Mouse (Mus musculus) neural tube, embryonic 15.5 days (tissue): ENCODE measurements at regions not wholly inside any gene's neighbourhood (a gene's known extent, or its start where the extent isn't known, plus 50 kb on each side); places are given as distances from the start of the nearest gene placed in this dataset.

Experiments used
- ATAC-seq: fragments of 200-750 bp; cut with Nextera tagmentation; 2 replicates; pipeline ENCODE4 v1.8.0; 2017; ENCODE audit warnings: mild to moderate bottlenecking, moderate TSS enrichment, moderate library complexity; ENCODE audit not compliant: low FRiP score
- H3K27ac ChIP-seq: fragments of 300-500 bp; sonication (generic); replicated peaks from 2 replicates; pipeline ENCODE4 v1.5.1; 2015; ENCODE audit warnings: mild to moderate bottlenecking, inconsistent platforms
- H3K27me3 ChIP-seq: fragments of 300-500 bp; sonication (generic); replicated peaks from 2 replicates; pipeline ENCODE4 v1.6.1; 2015; ENCODE audit warnings: inconsistent platforms
- H3K36me3 ChIP-seq: fragments of 300-500 bp; sonication (generic); 2 replicates; pipeline ENCODE4 v1.6.1; 2015; ENCODE audit warnings: inconsistent platforms
- H3K4me1 ChIP-seq: fragments of 300-500 bp; sonication (generic); 2 replicates; pipeline ENCODE4 v1.6.1; 2015; ENCODE audit warnings: inconsistent platforms
- H3K4me2 ChIP-seq: fragments of 300-500 bp; sonication (generic); 2 replicates; pipeline ENCODE4 v1.6.1; 2015; ENCODE audit warnings: inconsistent platforms, mild to moderate bottlenecking, moderate library complexity
- H3K4me3 ChIP-seq: fragments of 300-500 bp; sonication (generic); replicated peaks from 2 replicates; pipeline ENCODE4 v1.5.1; 2015; ENCODE audit warnings: mild to moderate bottlenecking, inconsistent platforms
- H3K9ac ChIP-seq: fragments of 300-500 bp; sonication (generic); replicated peaks from 2 replicates; pipeline ENCODE4 v1.6.1; 2015; ENCODE audit warnings: mild to moderate bottlenecking, inconsistent platforms
- H3K9me3 ChIP-seq: fragments of 300-500 bp; sonication (generic); replicated peaks from 2 replicates; pipeline ENCODE4 v1.6.1; 2016; ENCODE audit warnings: inconsistent platforms
- WGBS: fragments of 180-500 bp; shearing (Covaris S2); methylation state at CpG from one replicate; pipeline ENCODE4 v1.1.7; 2015; ENCODE audit warnings: mixed read lengths; 5-methylcytosine and 5-hydroxymethylcytosine counted together

- no peaks in the 10 kb centered on the region for H3K4me1 ChIP-seq
- H3K27me3 ChIP-seq: no peaks in the 10 kb centered on the region
- H3K36me3 ChIP-seq: no peaks in the 10 kb centered on the region
- no peak overlapping the region for H3K4me3 ChIP-seq
- no peak overlapping the region for H3K4me2 ChIP-seq
- WGBS: 74% methylated on average over 4 of the region's 4 CpGs
- H3K9ac ChIP-seq: no peak overlapping the region
- ATAC-seq: no peak
- no peak overlapping the region for H3K27ac ChIP-seq
- H3K9me3 ChIP-seq: no peaks in the 10 kb centered on the region
Measured at GRCm38 (mm10) chr16:63075814-63076213, 221.7 kb downstream of the Pros1 start.

- Histone ChIP-seq H3K4me1 (peaks cover 5% of the 10 kb centered on the region; the same call in 1 of the 2 replicates), H3K4me3 (no peak overlapping the region), H3K9me3 (no peaks in the 10 kb centered on the region), H3K36me3 (no peaks in the 10 kb centered on the region), H3K27me3 (no peaks in the 10 kb centered on the region), H3K4me2 (no peak overlapping the region), H3K27ac (no peak overlapping the region), H3K9ac (no peak overlapping the region)
- ATAC-seq: no peak
- WGBS: 52% methylated on average over 3 of the region's 3 CpGs
Measured at GRCm38 (mm10) chr16:63081383-63081782, 227.3 kb downstream of the Pros1 start.

GRCm38 (mm10) chr16:63083256-63083655 lies 229.1 kb downstream of the Pros1 start:
- Histone ChIP-seq H3K27me3 (no peaks in the 10 kb centered on the region), H3K4me3 (no peak overlapping the region)
- WGBS: 31% methylated on average over 5 of the region's 5 CpGs

GRCm38 (mm10) chr16:63084021-63084756 lies 230.1 kb downstream of the Pros1 start:
- 18% methylated on average over 10 of the region's 10 CpGs for WGBS
- Histone ChIP-seq H3K27ac (no peak overlapping the region), H3K4me2 (0 out of 2 replicates have a peak overlapping the region, but pooled peaks have one; percentile 1), H3K9me3 (no peaks in the 10 kb centered on the region), H3K36me3 (no peaks in the 10 kb centered on the region), H3K4me1 (peaks cover 8% of the 10 kb centered on the region; the same call in 1 of the 2 replicates), H3K27me3 (no peaks in the 10 kb centered on the region), H3K4me3 (no peak overlapping the region), H3K9ac (no peak overlapping the region)
- ATAC-seq: peak; percentile 75

More at GRCm38 (mm10) chr16:63083256-63083655, 229.1 kb downstream of the Pros1 start:
- ATAC-seq: no peak
- no peak overlapping the region for H3K9ac ChIP-seq
- H3K4me1 ChIP-seq: peaks cover 5% of the 10 kb centered on the region; the same call in 1 of the 2 replicates
- H3K27ac ChIP-seq: no peak overlapping the region
- H3K36me3 ChIP-seq: no peaks in the 10 kb centered on the region
- H3K4me2 ChIP-seq: no peak overlapping the region
- H3K9me3 ChIP-seq: no peaks in the 10 kb centered on the region

GRCm38 (mm10) chr16:63086086-63086796 lies 232.1 kb downstream of the Pros1 start:
- H3K9me3 ChIP-seq: no peaks in the 10 kb centered on the region
- no peaks in the 10 kb centered on the region for H3K27me3 ChIP-seq
- H3K9ac ChIP-seq: no peak overlapping the region
- H3K4me2 ChIP-seq: no peak overlapping the region
- ATAC-seq: no peak
- no peak overlapping the region for H3K4me3 ChIP-seq
- no peak overlapping the region for H3K27ac ChIP-seq
- peaks cover 9% of the 10 kb centered on the region; the same call in 1 of the 2 replicates for H3K4me1 ChIP-seq
- H3K36me3 ChIP-seq: no peaks in the 10 kb centered on the region
- WGBS: 72% methylated on average over 9 of the region's 9 CpGs

GRCm38 (mm10) chr16:63091471-63092300 lies 237.6 kb downstream of the Pros1 start:
- H3K4me1 ChIP-seq: peaks cover 10% of the 10 kb centered on the region
- ATAC-seq: no peak; the same call in 1 of the 2 replicates
- H3K9me3 ChIP-seq: no peaks in the 10 kb centered on the region
- no peak overlapping the region for H3K9ac ChIP-seq
- H3K4me3 ChIP-seq: no peak overlapping the region
- no peak overlapping the region for H3K4me2 ChIP-seq
- H3K27ac ChIP-seq: peak overlapping the region; percentile 23; the same call in 1 of the 2 replicates
- 14% methylated on average over 11 of the region's 11 CpGs for WGBS
- no peaks in the 10 kb centered on the region for H3K27me3 ChIP-seq
- H3K36me3 ChIP-seq: no peaks in the 10 kb centered on the region

- Histone ChIP-seq H3K4me3 (no peak overlapping the region), H3K27me3 (no peaks in the 10 kb centered on the region), H3K9ac (no peak overlapping the region), H3K4me2 (no peak overlapping the region), H3K27ac (no peak overlapping the region), H3K36me3 (no peaks in the 10 kb centered on the region), H3K4me1 (peaks cover 7% of the 10 kb centered on the region), H3K9me3 (no peaks in the 10 kb centered on the region)
- WGBS: 95% methylated on average over 5 of the region's 5 CpGs
- ATAC-seq: no peak
Measured at GRCm38 (mm10) chr16:63094126-63094840, 240.2 kb downstream of the Pros1 start.

GRCm38 (mm10) chr16:63102362-63102761 lies 248.3 kb downstream of the Pros1 start:
- WGBS: 81% methylated on average over 3 of the region's 3 CpGs
- Histone ChIP-seq H3K4me1 (no peaks in the 10 kb centered on the region), H3K27ac (no peak overlapping the region), H3K9ac (no peak overlapping the region), H3K4me2 (no peak overlapping the region), H3K36me3 (no peaks in the 10 kb centered on the region), H3K9me3 (no peaks in the 10 kb centered on the region), H3K27me3 (no peaks in the 10 kb centered on the region), H3K4me3 (no peak overlapping the region)
- ATAC-seq: no peak

- H3K4me1 ChIP-seq: no peaks in the 10 kb centered on the region
- no peak overlapping the region for H3K27ac ChIP-seq
- no peak overlapping the region for H3K9ac ChIP-seq
- 92% methylated on average over 1 of the region's 1 CpGs for WGBS
- no peak overlapping the region for H3K4me2 ChIP-seq
- no peak for ATAC-seq
- H3K9me3 ChIP-seq: no peaks in the 10 kb centered on the region
- H3K36me3 ChIP-seq: no peaks in the 10 kb centered on the region
- no peaks in the 10 kb centered on the region for H3K27me3 ChIP-seq
- no peak overlapping the region for H3K4me3 ChIP-seq
Measured at GRCm38 (mm10) chr16:63102930-63103329, 248.8 kb downstream of the Pros1 start.

GRCm38 (mm10) chr16:63104383-63104782 lies 250.3 kb downstream of the Pros1 start:
- Histone ChIP-seq H3K27ac (no peak overlapping the region), H3K27me3 (no peaks in the 10 kb centered on the region), H3K9me3 (no peaks in the 10 kb centered on the region), H3K4me2 (no peak overlapping the region), H3K9ac (no peak overlapping the region), H3K4me1 (no peaks in the 10 kb centered on the region), H3K36me3 (no peaks in the 10 kb centered on the region), H3K4me3 (no peak overlapping the region)
- WGBS: 92% methylated on average over 5 of the region's 5 CpGs
- ATAC-seq: no peak
